Mouse (Mus musculus): ENCODE measurements at regions not wholly inside any gene's neighbourhood (a gene's known extent, or its start where the extent isn't known, plus 50 kb on each side); places are given as distances from the start of the nearest gene placed in this dataset.

GRCm38 (mm10) chr8:26501196-26501813 lies 382.0 kb downstream of the Gm45692 start:
- TF ChIP-seq CTCF (IDR thresholded peaks at IDR 0.05; ENCODE audit: low read depth, low read length) (no peak), GATA1 (IDR thresholded peaks at IDR 0.05; ENCODE audit: borderline replicate concordance, low read length) (no peak), GATA2 (IDR thresholded peaks at IDR 0.05; ENCODE audit: borderline replicate concordance, low read depth, low read length) (no peak)
